Mouse (Mus musculus) retina, embryonic 14.5 days (tissue): ENCODE measurements around the gene Ralgds.
A peak's percentile ranks its signal among the peaks of the same experiment; 100 is the strongest.

ENCODE experiments used
- DNase-seq: peaks from one replicate; pipeline ENCODE4 v3.0.0-alpha.2; 2015; ENCODE audit warnings: low spot score

The Ralgds gene

DNA sequence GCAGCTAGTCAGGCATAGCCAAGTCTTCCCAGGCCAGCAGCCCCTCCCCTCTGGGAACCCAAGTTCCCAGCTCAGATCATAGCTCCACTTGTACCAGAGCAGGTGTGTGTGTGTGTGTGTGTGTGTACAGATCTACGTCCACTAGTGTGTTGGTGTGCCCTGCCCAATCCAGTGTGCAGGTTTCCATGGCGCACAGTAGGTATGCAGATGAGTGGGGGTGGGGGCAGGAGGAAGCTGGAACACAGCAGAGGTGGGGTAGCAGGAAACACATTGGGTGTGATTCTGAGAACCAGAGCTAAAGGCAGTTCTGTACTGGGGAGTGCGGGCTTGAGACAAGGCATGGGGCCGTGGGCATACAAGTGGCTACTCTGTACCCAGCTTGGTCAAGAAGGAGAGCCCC is 51.5 kb downstream of the Ralgds start:
- no peak for DNase-seq

DNA sequence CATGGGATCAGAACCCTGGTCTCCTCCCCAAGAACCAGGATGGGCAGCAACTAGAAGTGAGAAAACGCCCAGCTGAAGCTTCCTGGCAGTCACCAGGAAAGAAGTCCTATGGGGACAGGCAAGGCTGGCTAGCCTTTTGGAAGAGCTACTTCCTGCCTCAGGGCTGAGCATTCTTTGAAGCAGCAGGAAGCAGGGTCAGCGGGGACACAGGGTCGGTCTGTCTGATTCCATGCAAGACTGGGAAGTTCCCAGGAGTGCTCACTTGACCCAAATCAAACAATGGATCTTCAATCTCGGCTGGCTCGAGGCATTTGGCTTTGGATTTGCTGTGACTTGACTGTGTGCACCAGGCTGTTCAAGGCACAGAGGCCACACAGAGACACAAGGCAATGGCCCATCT is 53.6 kb downstream of the Ralgds start:
- DNase-seq = no peak

DNA sequence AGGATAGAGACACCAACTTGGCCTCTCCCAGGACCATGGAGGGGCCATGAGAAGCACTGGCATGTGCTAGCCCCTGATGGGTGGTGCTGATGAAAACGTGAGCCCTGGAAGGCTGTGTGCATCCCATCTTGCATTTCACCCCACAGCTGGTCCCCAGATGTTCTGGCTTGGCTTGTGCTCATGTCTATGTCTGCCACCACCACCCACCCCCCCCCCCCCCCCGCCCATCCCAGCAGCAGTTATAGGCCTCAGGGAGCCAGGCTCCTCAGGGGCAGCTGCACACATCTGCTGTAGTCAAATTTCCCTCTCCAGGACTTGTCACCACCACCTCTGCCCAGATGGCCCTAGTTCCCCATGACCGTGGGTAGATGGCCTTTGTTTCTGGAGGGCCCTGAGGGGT is 57.0 kb downstream of the Ralgds start:
- no peak for DNase-seq

DNA sequence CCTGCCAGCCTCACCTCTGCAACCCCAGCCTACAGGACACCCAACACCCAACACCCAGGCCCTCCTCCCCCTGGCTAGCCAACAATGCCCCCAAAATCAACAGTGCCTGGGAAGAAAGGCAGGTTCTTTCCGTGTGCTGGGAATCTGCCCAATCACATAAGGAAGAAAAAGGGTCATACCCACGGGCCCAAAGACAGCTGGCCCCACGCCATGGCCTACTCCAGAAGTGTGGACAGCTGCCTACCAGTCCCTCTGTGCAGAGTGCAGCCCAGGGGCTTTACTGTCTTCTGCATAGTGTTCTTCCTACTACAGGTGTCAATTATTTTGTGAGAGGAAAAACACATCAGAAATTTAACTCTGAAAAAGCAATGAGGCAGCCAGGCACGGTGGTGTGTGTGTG is 62.4 kb downstream of the Ralgds start:
- DNase-seq = no peak

DNA sequence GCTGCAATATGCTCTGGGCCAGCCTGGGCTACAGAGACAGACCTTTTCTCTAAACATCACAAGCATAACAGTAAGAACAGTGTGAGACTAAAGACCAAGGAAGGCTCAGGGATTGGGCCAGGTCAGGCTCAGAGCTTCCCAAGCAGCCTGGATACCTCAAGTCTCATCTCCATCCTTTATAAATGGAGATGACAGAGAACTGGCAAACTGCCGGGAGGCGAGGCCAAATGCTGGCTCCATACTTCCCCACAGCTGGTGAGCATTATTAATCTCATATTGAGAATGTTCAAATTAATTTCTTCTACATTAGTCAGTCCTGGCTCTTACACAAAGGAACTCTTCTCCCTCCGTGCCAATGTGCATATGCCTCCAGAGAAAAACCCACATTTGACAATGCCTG is 63.9 kb downstream of the Ralgds start:
- no peak for DNase-seq

DNA sequence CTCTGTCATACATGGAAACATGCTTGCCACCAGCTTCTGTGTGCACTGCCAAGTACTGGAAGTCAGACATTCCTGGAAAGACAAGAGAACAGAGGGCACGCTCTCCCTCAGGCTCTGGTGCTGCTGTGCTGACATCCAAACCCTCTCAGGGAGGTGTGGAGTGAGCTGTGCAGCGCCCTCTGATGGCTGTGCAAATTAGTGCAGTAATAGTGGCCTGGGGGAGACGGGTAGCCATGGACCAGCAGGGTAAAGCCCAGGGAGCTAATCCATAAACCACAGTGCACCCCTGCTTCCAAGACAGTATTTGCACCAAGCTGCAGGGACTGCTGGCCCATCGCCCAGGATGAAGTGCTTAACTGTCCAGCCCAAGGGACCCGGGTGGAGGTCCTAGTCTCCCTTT is 65.1 kb downstream of the Ralgds start:
- peak; percentile 47 for DNase-seq

DNA sequence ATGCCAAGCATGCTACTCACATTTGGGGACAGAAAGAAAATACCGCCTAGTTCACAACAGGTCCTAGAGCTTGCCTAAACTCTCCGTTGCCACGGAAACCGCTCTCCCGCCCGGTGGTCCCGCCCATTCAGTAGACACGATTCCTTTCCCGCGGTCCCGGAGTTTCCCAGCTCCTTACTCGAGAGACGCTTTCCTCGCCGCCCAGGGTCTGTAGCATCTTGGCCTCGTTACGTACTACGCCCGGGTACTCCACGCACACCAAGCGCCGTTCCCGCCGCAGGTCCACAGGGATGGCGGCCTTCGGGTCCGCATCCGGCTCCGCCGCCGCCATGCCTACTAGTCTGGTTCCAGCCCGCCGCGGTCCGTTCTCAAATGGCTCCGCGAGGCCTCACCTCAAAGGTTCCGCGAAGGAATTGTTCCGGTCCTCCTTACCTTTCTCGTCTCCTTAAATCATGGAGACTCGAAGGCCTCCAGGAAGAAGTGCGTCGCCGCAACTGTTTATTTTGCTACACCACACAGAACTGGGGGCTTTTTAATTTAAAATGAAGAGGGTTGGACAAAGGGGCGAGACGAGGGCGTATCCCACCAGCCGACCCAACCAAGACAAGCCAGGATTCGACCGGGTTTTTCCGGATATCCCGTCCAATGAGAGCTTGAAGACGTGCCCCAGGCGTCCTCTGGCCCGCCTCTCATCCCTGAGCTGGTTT is 69.9 kb downstream of the Ralgds start:
- peak; percentile 92 for DNase-seq

DNA sequence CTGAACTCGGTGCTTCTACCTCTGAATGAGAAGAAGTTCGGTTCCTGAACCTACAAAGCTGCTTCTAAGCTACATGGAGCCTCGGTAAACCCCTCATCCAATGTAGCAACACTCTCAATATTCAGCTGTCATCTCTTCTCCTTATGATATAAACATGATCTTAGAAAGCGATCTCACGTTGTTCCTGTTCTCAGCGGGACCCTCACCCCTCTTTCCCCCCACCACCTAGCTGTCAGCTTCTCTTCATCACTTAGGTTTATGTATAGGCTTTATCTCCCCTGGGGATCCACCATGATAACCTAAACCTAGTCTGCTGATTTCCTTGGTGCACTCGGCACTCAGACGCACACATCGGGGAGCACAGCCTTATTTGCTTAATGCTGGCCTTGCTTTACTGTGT is 70.7 kb downstream of the Ralgds start, which contains the start of gene Gtf3c5:
Gene Gtf3c5, minus strand, starts transcription at position 101 of the 400 bp plus-strand sequence.
- no peak for DNase-seq

DNA sequence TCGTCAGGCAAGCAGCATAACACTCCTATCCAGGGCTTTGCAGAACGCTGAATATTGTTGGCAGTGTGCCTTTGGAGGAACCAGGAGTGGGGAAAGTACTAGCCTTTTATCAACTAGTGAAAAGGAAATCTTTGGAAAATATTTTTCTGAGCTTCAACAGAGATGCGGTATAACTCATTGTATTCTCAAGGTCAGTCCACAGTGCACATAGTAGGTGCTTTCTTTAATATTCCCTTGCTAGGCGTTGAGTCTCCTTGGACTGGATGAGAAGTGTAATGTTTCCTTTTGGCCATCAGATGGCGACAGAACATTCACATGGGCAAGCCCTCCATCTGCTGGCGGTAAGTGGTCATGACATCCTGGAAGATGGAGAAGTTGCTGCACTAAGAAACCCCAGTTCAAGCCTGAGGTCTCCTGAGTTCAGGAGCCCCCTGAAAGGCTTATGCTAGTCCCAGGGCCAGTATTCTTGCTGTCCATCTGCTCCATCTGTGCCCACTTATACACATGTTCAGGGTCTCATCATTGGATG is 72.2 kb downstream of the Ralgds start:
- DNase-seq = peak; percentile 92

DNA sequence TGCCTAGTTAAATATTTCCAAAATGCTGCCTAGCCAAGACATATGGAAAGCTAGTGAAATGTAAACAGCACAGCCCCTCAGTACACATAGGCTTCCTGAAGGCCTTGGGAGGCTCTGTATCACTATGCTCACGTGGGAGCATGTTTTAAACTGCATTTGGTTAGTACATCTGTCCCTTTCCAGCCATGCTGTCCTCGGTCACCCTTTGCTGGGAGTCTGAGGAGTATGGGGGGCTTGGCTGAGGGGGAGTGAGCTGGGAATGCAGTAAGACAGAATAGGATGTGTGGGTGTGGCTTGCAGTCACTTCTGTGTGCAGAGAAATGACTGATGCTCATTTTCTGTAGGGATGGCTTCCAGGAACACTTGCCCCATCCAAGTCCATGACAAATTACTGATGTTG is 72.8 kb downstream of the Ralgds start:
- no peak for DNase-seq

DNA sequence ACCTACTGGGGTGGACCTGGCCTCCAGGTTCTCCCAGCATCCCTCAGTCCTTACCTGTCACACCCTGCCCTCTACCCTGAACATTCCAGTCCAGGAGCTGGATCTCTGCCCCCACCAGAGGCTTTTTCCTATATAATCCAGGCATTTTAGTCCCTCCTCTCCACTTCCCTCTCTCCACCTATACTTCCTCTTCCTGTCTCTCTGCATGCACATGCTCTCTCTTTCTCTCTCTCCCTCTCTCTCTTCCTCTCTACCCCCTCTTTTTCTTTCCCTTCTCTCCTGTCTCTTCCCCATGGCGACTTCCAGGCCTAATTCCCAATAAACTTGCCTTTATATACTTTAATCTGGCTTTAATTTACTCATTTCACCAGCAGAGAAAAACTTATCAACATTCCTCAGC is 75.6 kb downstream of the Ralgds start:
- no peak for DNase-seq

DNA sequence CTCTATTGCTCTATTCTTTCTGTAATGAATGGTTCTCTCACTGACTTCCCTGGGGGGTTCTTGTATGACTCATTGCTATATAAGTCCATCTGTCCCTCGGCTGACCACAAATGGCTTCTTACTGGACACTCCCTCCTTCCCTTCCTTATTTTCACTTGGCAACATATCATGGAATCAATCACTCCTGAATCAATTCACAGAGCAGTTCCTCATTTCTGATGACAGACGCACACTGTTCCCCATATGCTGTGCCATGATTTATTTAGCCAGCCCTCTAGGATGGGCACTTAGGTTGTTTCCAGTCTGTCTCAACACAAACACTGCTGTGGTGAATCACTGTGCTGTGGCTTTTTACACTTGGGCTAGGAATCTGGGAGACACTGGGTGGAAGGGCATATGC is 78.6 kb downstream of the Ralgds start:
- no peak for DNase-seq

DNA sequence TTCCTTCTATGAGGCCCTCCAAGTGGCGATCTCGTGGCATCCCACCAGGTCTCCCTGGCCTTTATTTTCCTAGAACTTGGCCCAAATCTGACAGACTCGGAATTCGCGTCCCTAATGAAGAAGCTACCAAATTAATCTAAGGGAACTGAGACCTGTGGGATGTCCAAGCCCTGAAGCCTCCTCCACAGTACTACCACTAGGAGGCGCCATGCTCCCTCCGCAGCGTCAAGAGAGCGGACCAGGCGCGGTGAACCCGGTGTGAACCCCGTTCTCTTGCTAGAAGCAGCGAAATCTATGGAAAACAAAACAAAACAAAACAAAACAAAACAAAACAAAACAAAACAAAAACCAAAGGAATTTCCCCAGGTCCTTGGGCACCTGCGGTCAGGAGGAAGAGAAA is 79.9 kb downstream of the Ralgds start:
- peak; percentile 81 for DNase-seq

DNA sequence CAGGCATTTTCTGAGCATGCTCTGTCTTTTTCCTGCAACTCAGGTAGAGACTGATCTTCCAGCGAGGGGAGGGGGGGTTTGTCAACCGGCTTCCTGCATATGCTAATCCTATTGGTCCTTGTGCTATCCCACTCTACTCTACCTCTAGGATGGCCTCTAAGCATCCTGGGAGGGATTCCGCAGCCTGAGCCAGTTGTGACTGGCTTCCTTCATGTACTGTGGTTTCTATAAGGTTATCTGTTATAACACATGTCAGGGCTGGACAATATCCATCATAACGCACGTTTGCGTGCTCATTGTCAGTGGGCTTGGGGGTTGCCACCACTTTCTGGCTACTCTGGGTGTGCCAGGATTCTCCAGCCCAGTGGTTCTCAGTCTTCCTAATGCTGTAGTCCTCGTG is 83.1 kb downstream of the Ralgds start:
- no peak for DNase-seq

DNA sequence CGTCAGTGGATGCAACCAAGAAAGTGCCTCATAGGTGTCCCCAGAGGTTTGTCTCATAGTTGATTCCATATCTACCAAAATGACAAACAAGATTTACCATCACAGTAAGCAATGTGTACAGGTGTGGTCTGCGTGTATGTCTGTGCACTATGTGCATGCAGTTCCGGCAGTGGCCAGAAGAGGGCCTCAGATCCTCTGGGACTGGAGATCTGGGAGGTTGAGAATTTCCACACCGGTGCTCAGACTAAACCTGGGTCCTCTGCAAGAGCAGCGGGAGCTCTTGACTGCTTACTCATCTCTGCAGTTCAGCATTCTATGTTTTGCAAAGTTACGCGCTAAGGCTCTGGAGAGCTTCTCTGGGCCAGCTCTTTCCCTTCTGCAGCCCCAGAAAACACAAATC is 84.1 kb downstream of the Ralgds start:
- no peak for DNase-seq

DNA sequence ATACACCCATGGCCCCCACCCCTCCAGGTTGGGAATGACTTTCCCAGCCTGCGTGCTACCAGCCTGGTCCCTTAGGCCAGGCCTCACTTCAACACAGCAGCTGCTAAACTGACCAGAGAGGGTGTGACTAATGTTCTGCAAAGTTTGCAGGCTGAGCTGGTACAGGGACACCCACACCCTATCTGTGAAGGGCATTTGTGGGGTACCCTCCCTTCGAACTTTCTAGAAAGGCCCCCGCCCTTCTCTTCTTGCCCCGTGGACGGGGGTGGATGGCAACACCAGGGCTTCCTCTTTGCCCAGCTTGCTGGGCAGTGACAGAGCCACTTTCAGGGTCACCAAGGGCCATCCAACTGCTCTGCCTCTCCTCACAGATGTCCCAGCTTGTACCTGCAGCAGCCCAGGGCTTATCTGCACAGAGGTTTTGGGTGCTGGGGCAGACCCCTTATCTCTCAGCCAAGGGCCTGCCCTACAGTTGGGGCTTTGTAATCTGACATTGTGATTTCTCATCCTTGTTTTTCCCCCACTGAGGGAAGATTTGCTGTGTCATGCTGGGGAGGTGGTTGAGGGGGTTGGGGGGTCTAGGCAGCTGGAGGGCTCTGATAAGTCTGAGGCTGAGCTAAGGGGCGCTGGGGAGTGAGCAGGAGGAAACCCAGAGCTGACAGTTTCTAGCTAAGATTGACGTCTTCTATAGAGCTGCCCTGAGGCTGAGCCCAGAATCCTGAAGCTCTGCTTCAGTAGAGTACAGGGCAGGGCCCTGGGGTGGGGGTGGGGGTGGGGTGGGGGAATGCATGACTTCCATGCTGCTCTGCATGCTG is 85.0 kb downstream of the Ralgds start:
- no peak for DNase-seq

DNA sequence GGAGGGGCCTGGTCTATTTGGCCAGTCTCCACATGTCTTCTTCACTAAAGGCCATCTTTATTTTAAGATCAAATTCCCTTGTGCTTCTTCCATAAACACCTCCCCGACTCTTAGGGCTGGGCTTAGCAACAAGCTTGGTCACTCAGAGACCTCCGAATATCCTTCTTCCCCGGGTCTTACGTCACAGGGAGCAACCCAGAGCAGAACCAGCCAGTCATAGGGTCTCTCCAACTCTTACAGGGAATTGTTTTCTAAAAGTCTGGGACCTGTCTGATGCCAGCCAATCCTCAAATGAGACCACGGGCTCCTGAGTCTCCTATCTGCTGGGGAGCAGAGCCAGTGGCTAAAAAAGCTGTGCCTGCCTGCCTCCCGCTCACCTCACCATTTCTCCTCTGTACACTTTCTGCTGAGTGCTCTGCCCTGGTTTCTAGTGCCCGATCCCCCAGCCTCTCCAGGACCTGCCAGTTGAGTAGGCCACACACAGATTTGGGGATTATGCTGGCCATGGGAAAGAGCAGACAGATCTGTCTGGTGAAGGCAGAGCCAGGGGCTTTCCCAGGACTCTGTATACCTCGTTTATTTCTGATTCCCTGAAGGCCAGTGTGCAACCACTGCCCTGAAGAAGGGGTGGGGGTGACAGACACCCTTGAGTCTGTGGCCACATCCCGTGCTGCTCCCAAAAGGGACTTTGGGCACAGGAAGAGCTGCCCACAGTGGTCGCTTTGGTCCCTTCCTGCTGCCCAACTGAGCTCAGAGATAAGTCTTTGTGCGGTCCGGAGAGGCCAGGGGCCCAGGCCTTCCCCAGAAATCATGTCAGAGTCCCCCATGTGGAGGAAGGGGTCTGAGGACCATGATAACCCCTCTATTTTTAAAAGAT is 86.0 kb downstream of the Ralgds start:
- DNase-seq = no peak

DNA sequence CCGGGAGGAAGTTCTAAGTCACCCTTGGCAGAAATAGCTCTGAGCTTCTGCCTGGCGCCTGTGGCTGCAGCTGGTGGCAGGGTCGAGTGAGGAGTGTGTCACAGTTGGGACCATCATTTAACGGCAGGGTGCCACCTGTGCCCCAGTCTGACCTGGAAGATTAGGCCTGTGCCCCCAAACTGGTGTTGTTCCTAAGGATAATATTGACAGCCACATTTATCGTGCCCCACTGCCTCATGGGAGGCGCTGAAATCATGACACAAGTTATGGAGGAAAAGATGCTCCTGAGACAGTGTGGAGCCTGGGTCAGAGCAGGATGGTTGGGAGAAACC is 86.6 kb downstream of the Ralgds start:
- DNase-seq = no peak

DNA sequence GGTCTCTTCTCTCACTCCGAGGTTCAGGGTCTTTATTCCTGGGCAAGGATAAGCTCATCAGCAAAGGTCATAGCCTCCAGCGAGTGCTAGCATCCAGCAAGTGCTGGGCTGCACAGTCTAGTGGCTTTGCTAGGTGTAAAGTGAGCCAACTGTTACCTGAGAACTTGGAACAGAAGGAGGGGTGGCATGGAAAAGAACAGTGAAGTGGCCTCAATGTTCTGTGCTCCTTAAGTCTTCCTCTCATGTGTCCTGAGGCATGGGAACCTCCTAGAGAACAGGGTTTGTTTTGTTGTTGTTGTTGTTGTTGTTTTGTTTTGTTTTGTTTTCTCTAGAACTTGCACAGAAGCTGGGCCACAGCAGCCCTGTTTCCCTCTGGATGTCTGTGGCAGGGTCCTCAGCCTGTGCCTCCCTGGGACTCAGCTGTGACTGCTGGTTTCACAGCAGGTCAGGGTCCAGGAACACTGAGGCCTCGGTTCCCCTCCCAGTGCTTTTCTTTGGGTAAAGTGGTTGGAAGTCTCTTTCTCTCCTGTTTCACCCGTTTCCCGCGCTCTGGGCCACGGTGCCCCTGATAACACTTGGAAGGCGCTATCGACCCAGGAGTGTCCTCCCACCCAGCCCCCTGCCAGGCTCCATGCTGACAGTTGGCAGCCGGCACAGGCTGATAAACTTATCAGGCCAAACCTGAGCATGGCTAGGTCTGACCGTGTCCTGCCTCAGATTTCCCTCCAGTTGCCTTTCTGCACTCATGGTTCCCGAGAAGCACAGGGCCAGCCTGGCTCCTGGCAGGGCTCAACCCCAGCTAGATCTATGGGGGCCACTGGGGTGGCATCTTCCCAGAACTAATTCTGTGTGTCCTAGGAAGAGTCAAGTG is 89.0 kb downstream of the Ralgds start:
- no peak for DNase-seq
